Mouse (Mus musculus): ENCODE results near the gene Mgat5. TPM values are rescaled to one million over a fixed set of nuclear protein-coding genes. Genes with fewer than 3 reads are reported as not detected.

The Mgat5 gene
- total RNA-seq, 1 experiment, result 11.0 TPM

DNA sequence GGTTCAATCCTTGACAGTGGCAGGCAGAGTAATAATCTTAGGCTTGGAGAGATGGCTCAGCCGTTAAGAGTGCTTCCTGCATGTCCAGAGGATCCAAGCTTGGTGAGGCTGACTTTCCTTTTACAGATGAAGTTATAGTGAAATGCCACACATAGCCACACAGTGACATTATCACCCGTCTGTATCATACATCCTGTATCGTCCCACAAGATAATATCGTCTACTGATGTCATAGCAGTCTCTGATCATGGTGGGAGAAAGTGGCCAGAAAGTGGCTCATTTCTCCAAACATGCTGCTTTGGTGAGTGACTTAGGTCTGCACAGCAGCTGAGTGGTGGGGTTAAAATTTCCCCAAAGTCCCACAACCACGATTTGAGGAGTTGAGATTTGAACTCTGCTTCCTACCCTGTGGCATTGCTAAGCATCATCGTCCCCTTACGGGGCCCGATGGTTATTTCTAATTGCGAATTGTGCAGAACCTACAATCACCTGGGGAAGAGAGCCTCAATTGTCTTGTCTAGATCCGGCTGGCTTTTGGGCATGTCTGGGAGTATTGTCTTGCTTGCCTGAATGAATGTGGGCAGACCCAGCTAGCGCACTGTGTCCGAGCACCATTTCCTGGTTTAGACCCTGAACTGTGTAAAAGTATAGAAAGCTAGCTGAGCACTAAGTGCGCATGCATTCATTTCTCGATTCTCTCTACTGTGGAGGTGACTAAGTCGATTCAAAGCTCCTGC lies 37.5 kb downstream of the Mgat5 start:
- Histone ChIP-seq H3K9me3 (ENCODE audit: control insufficient read depth, insufficient read depth, low read depth, low read length) (no peaks in the 10 kb centered on the region), H3K27ac (ENCODE audit: insufficient read depth, low read depth, low read length, poor library complexity, severe bottlenecking) (no peak overlapping the region), H3K9ac (ENCODE audit: insufficient read depth, low read depth, low read length, poor library complexity, severe bottlenecking) (no peak overlapping the region), H3K4me3 (ENCODE audit: insufficient read depth in 1 of 2, low read depth in 1 of 2, low read length in 2 of 2, poor library complexity in 1 of 2, severe bottlenecking in 1 of 2) (no peak overlapping the region), H3K4me1 (ENCODE audit: control insufficient read depth in 2 of 2, insufficient read depth in 2 of 2, low read length in 2 of 2, poor library complexity in 1 of 2) (peaks cover 3 to 30% of the 10 kb centered on the region in 2 experiments; a peak in 3 of 4 replicates), H3K36me3 (ENCODE audit: control insufficient read depth, insufficient read depth, low read length, poor library complexity, severe bottlenecking) (no peaks in the 10 kb centered on the region)
- no peak for TF ChIP-seq CHD2 (IDR thresholded peaks at IDR 0.05; ENCODE audit: low read depth, low read length)
- no peak for TF ChIP-seq MAFK (IDR thresholded peaks at IDR 0.05; ENCODE audit: insufficient read depth, low read depth, low read length)
- no peak for TF ChIP-seq ZC3H11A (IDR thresholded peaks at IDR 0.05; ENCODE audit: borderline replicate concordance, low read depth, low read length)
- no peak for TF ChIP-seq HCFC1 (IDR thresholded peaks at IDR 0.05; ENCODE audit: borderline replicate concordance, insufficient read depth, low read length)
- TF ChIP-seq ZNF384 (IDR thresholded peaks at IDR 0.05; ENCODE audit: low read depth, low read length), result no peak
- in situ Hi-C loops (cut with MboI; ENCODE audit: low sequenced_read_pairs in 2 of 2, unreplicated experiment in 2 of 2), result no loop called here
- no peak for DNase-seq (ENCODE audit: low read depth, low spot score)

- Histone ChIP-seq H3K36me3 (ENCODE audit: control insufficient read depth, insufficient read depth, low read length, poor library complexity, severe bottlenecking) (no peaks in the 10 kb centered on the region), H3K9ac (ENCODE audit: insufficient read depth, low read depth, low read length, poor library complexity, severe bottlenecking) (no peak overlapping the region), H3K4me1 (ENCODE audit: control insufficient read depth in 2 of 2, insufficient read depth in 2 of 2, low read length in 2 of 2, poor library complexity in 1 of 2) (peaks cover 3 to 28% of the 10 kb centered on the region in 2 experiments; a peak in 3 of 4 replicates), H3K9me3 (ENCODE audit: control insufficient read depth, insufficient read depth, low read depth, low read length) (no peaks in the 10 kb centered on the region), H3K4me3 (ENCODE audit: insufficient read depth in 1 of 2, low read depth in 1 of 2, low read length in 2 of 2, poor library complexity in 1 of 2, severe bottlenecking in 1 of 2) (no peak overlapping the region), H3K27ac (ENCODE audit: insufficient read depth, low read depth, low read length, poor library complexity, severe bottlenecking) (no peak overlapping the region)
- TF ChIP-seq HCFC1 (IDR thresholded peaks at IDR 0.05; ENCODE audit: borderline replicate concordance, insufficient read depth, low read length) (no peak), MAFK (IDR thresholded peaks at IDR 0.05; ENCODE audit: insufficient read depth, low read depth, low read length) (no peak), ZNF384 (IDR thresholded peaks at IDR 0.05; ENCODE audit: low read depth, low read length) (no peak), CHD2 (IDR thresholded peaks at IDR 0.05; ENCODE audit: low read depth, low read length) (no peak), ZC3H11A (IDR thresholded peaks at IDR 0.05; ENCODE audit: borderline replicate concordance, low read depth, low read length) (no peak)
- in situ Hi-C loops (cut with MboI; ENCODE audit: low sequenced_read_pairs in 2 of 2, unreplicated experiment in 2 of 2), result no loop called here
- no peak for DNase-seq (ENCODE audit: low read depth, low spot score)
Measured at GRCm38 (mm10) chr1:127242888-127243588, 38.2 kb downstream of the Mgat5 start.

DNA sequence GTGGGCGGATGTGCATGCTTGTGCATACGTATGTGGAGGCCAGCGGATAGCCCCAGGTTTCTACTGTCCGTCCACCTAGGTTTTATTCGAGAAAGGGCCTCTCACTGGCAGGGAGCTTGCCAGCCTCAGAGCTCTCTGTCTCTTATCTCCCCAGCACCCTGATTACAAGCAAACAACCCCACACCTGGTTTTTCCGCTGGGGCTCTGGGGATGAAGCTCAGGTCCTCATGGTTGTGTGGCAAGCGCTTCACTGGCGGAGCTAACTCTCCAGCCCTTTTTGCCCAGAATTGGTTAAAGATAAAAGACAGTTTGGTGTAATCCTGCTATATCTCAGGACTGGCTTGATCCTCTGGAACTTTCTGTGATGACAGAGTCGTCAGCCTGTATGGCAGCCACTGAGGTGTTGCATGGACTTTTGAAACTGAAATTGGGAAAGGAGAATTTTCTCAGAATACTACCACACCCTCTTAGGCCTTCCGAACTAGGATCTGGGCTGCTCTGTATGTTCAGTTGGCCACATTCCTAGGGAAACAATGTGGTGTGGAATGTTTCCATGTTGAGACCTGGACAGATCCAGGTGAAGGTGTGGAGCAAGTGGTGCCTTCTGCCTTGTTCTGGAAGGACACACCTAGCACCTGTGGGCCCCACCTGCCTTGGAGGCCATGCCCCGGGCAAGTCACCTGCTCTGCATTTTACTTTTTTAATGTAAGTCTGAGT lies 39.4 kb downstream of the Mgat5 start:
- no peaks in the 10 kb centered on the region for H3K36me3 ChIP-seq (ENCODE audit: control insufficient read depth, insufficient read depth, low read length, poor library complexity, severe bottlenecking)
- peaks cover 1 to 23% of the 10 kb centered on the region in 2 experiments; a peak in 3 of 4 replicates for H3K4me1 ChIP-seq (ENCODE audit: control insufficient read depth in 2 of 2, insufficient read depth in 2 of 2, low read length in 2 of 2, poor library complexity in 1 of 2)
- DNase-seq (ENCODE audit: low read depth, low spot score), result no peak
- no peak overlapping the region for H3K27ac ChIP-seq (ENCODE audit: insufficient read depth, low read depth, low read length, poor library complexity, severe bottlenecking)
- no peaks in the 10 kb centered on the region for H3K9me3 ChIP-seq (ENCODE audit: control insufficient read depth, insufficient read depth, low read depth, low read length)
- in situ Hi-C loops (cut with MboI; ENCODE audit: low sequenced_read_pairs in 2 of 2, unreplicated experiment in 2 of 2), result no loop called here
- H3K9ac ChIP-seq (ENCODE audit: insufficient read depth, low read depth, low read length, poor library complexity, severe bottlenecking), result no peak overlapping the region
- TF ChIP-seq ZNF384 (IDR thresholded peaks at IDR 0.05; ENCODE audit: low read depth, low read length) (no peak), MAFK (IDR thresholded peaks at IDR 0.05; ENCODE audit: insufficient read depth, low read depth, low read length) (no peak), HCFC1 (IDR thresholded peaks at IDR 0.05; ENCODE audit: borderline replicate concordance, insufficient read depth, low read length) (no peak), CHD2 (IDR thresholded peaks at IDR 0.05; ENCODE audit: low read depth, low read length) (no peak), ZC3H11A (IDR thresholded peaks at IDR 0.05; ENCODE audit: borderline replicate concordance, low read depth, low read length) (no peak)
- no peak overlapping the region for H3K4me3 ChIP-seq (ENCODE audit: insufficient read depth in 1 of 2, low read depth in 1 of 2, low read length in 2 of 2, poor library complexity in 1 of 2, severe bottlenecking in 1 of 2)

- Histone ChIP-seq H3K4me3 (ENCODE audit: insufficient read depth in 1 of 2, low read depth in 1 of 2, low read length in 2 of 2, poor library complexity in 1 of 2, severe bottlenecking in 1 of 2) (no peak overlapping the region), H3K4me1 (ENCODE audit: control insufficient read depth in 2 of 2, insufficient read depth in 2 of 2, low read length in 2 of 2, poor library complexity in 1 of 2) (peaks cover 1 to 10% of the 10 kb centered on the region in 2 experiments; a peak in 3 of 4 replicates), H3K27ac (ENCODE audit: insufficient read depth, low read depth, low read length, poor library complexity, severe bottlenecking) (no peak overlapping the region), H3K9me3 (ENCODE audit: control insufficient read depth, insufficient read depth, low read depth, low read length) (no peaks in the 10 kb centered on the region), H3K9ac (ENCODE audit: insufficient read depth, low read depth, low read length, poor library complexity, severe bottlenecking) (no peak overlapping the region), H3K36me3 (ENCODE audit: control insufficient read depth, insufficient read depth, low read length, poor library complexity, severe bottlenecking) (no peaks in the 10 kb centered on the region)
- TF ChIP-seq MAFK (IDR thresholded peaks at IDR 0.05; ENCODE audit: insufficient read depth, low read depth, low read length) (no peak), HCFC1 (IDR thresholded peaks at IDR 0.05; ENCODE audit: borderline replicate concordance, insufficient read depth, low read length) (no peak), CHD2 (IDR thresholded peaks at IDR 0.05; ENCODE audit: low read depth, low read length) (no peak), ZC3H11A (IDR thresholded peaks at IDR 0.05; ENCODE audit: borderline replicate concordance, low read depth, low read length) (no peak), ZNF384 (IDR thresholded peaks at IDR 0.05; ENCODE audit: low read depth, low read length) (no peak)
- in situ Hi-C loops (cut with MboI; ENCODE audit: low sequenced_read_pairs in 2 of 2, unreplicated experiment in 2 of 2), result no loop called here
- DNase-seq (ENCODE audit: low read depth, low spot score), result no peak
Measured at GRCm38 (mm10) chr1:127246158-127246557, 41.3 kb downstream of the Mgat5 start.
